Mouse (Mus musculus) brain, embryonic 14.5 days (tissue): Measurements from ENCODE around the gene Msrb3.

Experiments
- CTCF ChIP-seq: fragments of 200-500 bp; IDR thresholded peaks from 2 replicates; pipeline ENCODE4 v1.5.1; 2012; ENCODE audit warnings: inconsistent platforms, mild to moderate bottlenecking, moderate library complexity, borderline replicate concordance; ENCODE audit not compliant: insufficient read depth, insufficient read length; ENCODE audit errors: extremely low read depth
- POLR2A ChIP-seq: fragments of 200-500 bp; IDR thresholded peaks from 2 replicates; pipeline ENCODE4 v1.6.1; 2012; ENCODE audit warnings: mild to moderate bottlenecking, inconsistent platforms, borderline replicate concordance; ENCODE audit not compliant: poor library complexity, insufficient read depth, insufficient read length, severe bottlenecking; ENCODE audit errors: extremely low read depth

DNA sequence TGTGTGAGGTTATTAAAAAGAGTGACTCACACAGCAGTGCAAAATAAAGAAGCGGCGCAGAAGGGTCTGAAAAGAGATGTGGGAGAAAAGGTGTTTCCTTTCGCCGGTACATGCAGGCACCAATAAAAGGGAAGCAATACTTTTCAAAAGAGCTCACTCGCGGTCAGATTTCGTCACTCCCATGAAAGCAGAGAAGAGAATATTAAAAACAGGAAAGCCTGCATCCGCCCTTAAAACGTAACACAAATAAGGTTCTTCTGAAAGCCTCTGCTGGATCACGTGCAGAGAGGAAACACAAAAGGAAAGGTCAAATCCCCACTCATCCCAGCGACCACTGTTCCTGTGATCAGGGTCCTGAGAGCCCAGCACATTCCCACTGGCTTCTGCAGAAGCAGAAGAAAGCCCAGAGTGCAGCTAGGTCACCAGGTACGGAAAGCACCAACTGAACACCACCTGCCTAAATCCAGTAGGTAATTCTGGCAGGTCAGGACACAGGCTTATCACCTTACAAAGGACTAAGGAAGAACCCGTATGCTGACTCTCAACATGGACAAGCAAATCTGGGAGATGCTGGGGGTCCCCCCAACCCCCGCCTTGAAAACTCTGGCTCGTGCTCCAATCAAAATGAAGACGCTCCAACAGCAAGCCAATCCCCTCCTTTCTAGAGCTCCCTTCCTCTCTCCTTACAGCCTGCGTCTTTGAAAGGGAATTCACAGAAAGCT is 16.4 kb downstream of the Msrb3 start:
- TF ChIP-seq CTCF (no peak), POLR2A (no peak)
